ENCODE assay signal across 25 mouse cellular contexts in genomic region chr7:138431456-138431855, GRCm38 (mm10). TPM values are rescaled to one million over a fixed set of nuclear protein-coding genes. Genes with fewer than 3 reads are reported as not detected.
DNase-seq lines count a peak whose midpoint lies in the region; ATAC-seq and TF ChIP-seq lines count a peak whose summit lies in the region.
"Had no signal": no experiment of that assay in that cellular context is flagged by ENCODE, and none has a peak within 500 bp of the region (broad histone marks: within the 10 kb centered on the region; RNA-seq: fewer than 3 reads in every experiment).

No protein-coding gene starts in this region.

- no peak overlapping the region for H3K4me2 ChIP-seq in forebrain, embryonic 14.5 days (ENCODE audit: low read length)
- H3K4me2 ChIP-seq in forebrain, embryonic 15.5 days (replicated peaks), result no peak overlapping the region
- H3K4me2 ChIP-seq: embryonic facial prominence, embryonic 12.5 days; heart, embryonic 12.5 days; hindbrain, embryonic 13.5 days had no signal

- H3K27me3 ChIP-seq in forebrain, embryonic 14.5 days (replicated peaks; ENCODE audit: control insufficient read depth, insufficient read depth, low read length), result no peaks in the 10 kb centered on the region
- no peaks in the 10 kb centered on the region for H3K27me3 ChIP-seq in forebrain, embryonic 15.5 days
- H3K27me3 ChIP-seq: embryonic facial prominence, embryonic 12.5 days; heart, embryonic 12.5 days had no signal

- H3K9me3 ChIP-seq in forebrain, embryonic 14.5 days (replicated peaks; ENCODE audit: control insufficient read depth, low read length), result no peaks in the 10 kb centered on the region
- no peaks in the 10 kb centered on the region for H3K9me3 ChIP-seq in forebrain, embryonic 15.5 days
- H3K9me3 ChIP-seq: embryonic facial prominence, embryonic 12.5 days; heart, embryonic 12.5 days; hindbrain, embryonic 13.5 days had no signal

- no peak overlapping the region for H3K4me3 ChIP-seq in forebrain, embryonic 14.5 days (ENCODE audit: low read depth, low read length)
- no peak overlapping the region for H3K4me3 ChIP-seq in forebrain, embryonic 15.5 days
- no peak overlapping the region for H3K4me3 ChIP-seq in left cerebral cortex, adult 2 months
- H3K4me3 ChIP-seq: embryonic facial prominence, embryonic 12.5 days; gastrocnemius, adult 2 months; heart, embryonic 12.5 days; hindbrain, embryonic 13.5 days had no signal

- H3K36me3 ChIP-seq in forebrain, embryonic 14.5 days (ENCODE audit: control insufficient read depth, insufficient read depth, low read length), result no peaks in the 10 kb centered on the region
- no peaks in the 10 kb centered on the region for H3K36me3 ChIP-seq in forebrain, embryonic 15.5 days
- H3K36me3 ChIP-seq: embryonic facial prominence, embryonic 12.5 days; G1E; heart, embryonic 12.5 days; hindbrain, embryonic 13.5 days had no signal

- no peak overlapping the region for H3K27ac ChIP-seq in forebrain, embryonic 14.5 days (ENCODE audit: low read depth, low read length)
- no peak overlapping the region for H3K27ac ChIP-seq in forebrain, embryonic 15.5 days (replicated peaks)
- H3K27ac ChIP-seq in left cerebral cortex, adult 2 months, result no peak overlapping the region
- H3K27ac ChIP-seq: embryonic facial prominence, embryonic 12.5 days; gastrocnemius, adult 2 months; hindbrain, embryonic 13.5 days had no signal

- peak; percentile 45 to 46 for DNase-seq in cerebellum, postnatal 10 days
- DNase-seq in cerebellum, adult 9-11 months, result no peak
- peak; percentile 20 for DNase-seq in forebrain, embryonic 14.5 days (ENCODE audit: low spot score)
- peak; percentile 30 for DNase-seq in left cerebral cortex, postnatal 4 days
- no peak for DNase-seq in left cerebral cortex, adult 2 months (ENCODE audit: extremely low spot score in 1 of 2, low spot score in 2 of 2)
- peak; percentile 65 for DNase-seq in retina, embryonic 14.5 days (ENCODE audit: low spot score)
- DNase-seq in layer of hippocampus, postnatal 36 days, result no peak
- DNase-seq: adrenal gland, postnatal 10 days; B cell, adult 2 months; cerebellum, adult 18-20 months; cerebellum, postnatal 25 days; forebrain, postnatal 0 days; gastrocnemius, adult 2 months; gastrocnemius, postnatal 25 days had no signal

- intact Hi-C loops in left cerebral cortex, postnatal 4 days (cut with DNase I), result no loop called here
- intact Hi-C loops in left cerebral cortex, adult 2 months (cut with DNase I), result no loop called here

- 0 out of 2 replicates have a peak, but pooled peaks cover 3% of the 10 kb centered on the region for H3K4me1 ChIP-seq in forebrain, embryonic 14.5 days (ENCODE audit: control insufficient read depth, insufficient read depth, low read length)
- no peaks in the 10 kb centered on the region for H3K4me1 ChIP-seq in forebrain, embryonic 15.5 days
- H3K4me1 ChIP-seq: embryonic facial prominence, embryonic 12.5 days; heart, embryonic 12.5 days had no signal

- TF ChIP-seq CTCF in left cerebral cortex, adult 2 months (IDR thresholded peaks at IDR 0.05), result no peak

- no peak for ATAC-seq in forebrain, embryonic 14.5 days
- ATAC-seq in forebrain, embryonic 15.5 days (replicated peaks), result no peak
- ATAC-seq: CD4-positive, CD25-positive, alpha-beta regulatory T cell, adult 4 months; forebrain, postnatal 0 days; inflammation-experienced regulatory T-cells, adult 6 months; intestine, postnatal 0 days had no signal

- no peak overlapping the region for H3K9ac ChIP-seq in forebrain, embryonic 14.5 days (ENCODE audit: low read length)
- H3K9ac ChIP-seq in forebrain, embryonic 15.5 days (replicated peaks), result no peak overlapping the region
- H3K9ac ChIP-seq: embryonic facial prominence, embryonic 12.5 days; forebrain, postnatal 0 days; heart, embryonic 12.5 days; hindbrain, embryonic 13.5 days had no signal

RNA-seq across cellular contexts. Expression of gene Tcerg1l, which starts 33.9 kb away (rescaled TPM):
- 5.6 and 9.6 TPM in 2 replicates for polyA plus RNA-seq in forebrain, embryonic 14.5 days (2014; fragmentation: Nextera tagmentation; extraction: Ambion mirVana)
- 8.7 and 9.8 TPM in 2 replicates for polyA plus RNA-seq in forebrain, embryonic 15.5 days (2015; fragmentation: Nextera tagmentation; extraction: Ambion mirVana)
- 10 to 100 TPM; 24.0 to 25.4 TPM for total RNA-seq in left cerebral cortex, postnatal 4 days (2021)
- total RNA-seq in left cerebral cortex, adult 2 months (2021), result 10 to 100 TPM; 12.8 TPM
- total RNA-seq in layer of hippocampus, postnatal 36 days (2021), result 10 to 100 TPM; 10.3 to 12.0 TPM
- total RNA-seq: gastrocnemius, adult 2 months; gastrocnemius, postnatal 25 days; granulocyte monocyte progenitor cell, adult 5-6 weeks; heart, adult 8-10 months; heart, postnatal 25 days had no signal
- polyA plus RNA-seq: CD4-positive, CD25-positive, alpha-beta regulatory T cell, adult 4 months; G1E; inflammation-experienced regulatory T-cells, adult 6 months had no signal

Comparison
In these comparisons a context has a peak if more than half of its experiments do, and no peak if none do; other contexts are left out.
1. DNase-seq: peak in cerebellum, postnatal 10 days (2 of 2), forebrain, embryonic 14.5 days (single experiment), left cerebral cortex, postnatal 4 days (single experiment) and retina, embryonic 14.5 days (single experiment); none in cerebellum, adult 9-11 months (single experiment), left cerebral cortex, adult 2 months (0 of 2) and layer of hippocampus, postnatal 36 days (0 of 2).